8 mouse cellular contexts compared by ENCODE assay signal in the genomic region with DNA sequence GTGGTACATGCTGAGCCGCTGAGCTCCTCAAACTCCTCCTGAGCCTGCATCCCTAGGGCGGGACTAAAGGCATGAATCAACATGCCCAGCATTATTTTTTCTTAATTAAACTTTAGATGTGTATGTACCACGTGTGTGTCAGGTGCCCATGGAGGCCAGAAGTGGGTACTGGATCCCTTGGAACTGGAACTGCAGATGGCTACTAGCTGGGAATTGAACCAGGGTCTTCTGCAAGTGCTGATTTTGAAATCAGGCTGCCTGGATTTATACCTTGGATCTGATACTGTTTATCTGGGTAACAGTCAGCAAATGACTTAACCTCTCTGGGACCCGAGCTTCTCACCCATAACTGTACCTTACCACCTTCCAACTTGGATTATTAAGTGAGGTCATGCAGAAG. TPM values are rescaled to one million over a fixed set of nuclear protein-coding genes. Genes with fewer than 3 reads are reported as not detected.
DNase-seq lines count a peak whose midpoint lies in the region; ATAC-seq and TF ChIP-seq lines count a peak whose summit lies in the region.

No protein-coding gene starts in this region.

- H3K9me3 ChIP-seq in kidney, postnatal 0 days (replicated peaks; ENCODE audit: low read length) = no peaks in the 10 kb centered on the region
- H3K9me3 ChIP-seq in embryonic facial prominence, embryonic 14.5 days (ENCODE audit: control insufficient read depth, low read length) = no peaks in the 10 kb centered on the region
- no peaks in the 10 kb centered on the region for H3K9me3 ChIP-seq in limb, embryonic 12.5 days
- H3K9me3 ChIP-seq in neural tube, embryonic 14.5 days (ENCODE audit: control insufficient read depth, low read length) = no peaks in the 10 kb centered on the region

- peak overlapping the region; percentile 62 for H3K4me2 ChIP-seq in kidney, postnatal 0 days (ENCODE audit: low read length)
- H3K4me2 ChIP-seq in embryonic facial prominence, embryonic 14.5 days (ENCODE audit: low read depth, low read length) = peak overlapping the region; percentile 86
- H3K4me2 ChIP-seq in limb, embryonic 12.5 days = peak overlapping the region; percentile 62
- H3K4me2 ChIP-seq in neural tube, embryonic 14.5 days (ENCODE audit: low read depth, low read length) = peak overlapping the region; percentile 66

- peak overlapping the region; percentile 55; the same call in 1 of the 2 replicates for H3K4me3 ChIP-seq in kidney, postnatal 0 days (replicated peaks; ENCODE audit: low read depth, low read length)
- H3K4me3 ChIP-seq in embryonic facial prominence, embryonic 14.5 days (ENCODE audit: low read depth, low read length) = peak overlapping the region; percentile 68
- H3K4me3 ChIP-seq in limb, embryonic 12.5 days (replicated peaks) = peak overlapping the region; percentile 74
- H3K4me3 ChIP-seq in neural tube, embryonic 14.5 days (ENCODE audit: low read depth, low read length) = peak overlapping the region; percentile 86

- no peak for ATAC-seq in kidney, postnatal 0 days (replicated peaks; ENCODE audit: low FRiP score, low read depth)
- ATAC-seq in embryonic facial prominence, embryonic 14.5 days (ENCODE audit: low read depth) = no peak
- no peak for ATAC-seq in limb, embryonic 12.5 days (ENCODE audit: insufficient number of reproducible peaks, insufficient read depth, low FRiP score, low TSS enrichment, low read depth)
- no peak for ATAC-seq in neural tube, embryonic 14.5 days (ENCODE audit: low read depth)

- H3K27me3 ChIP-seq in kidney, postnatal 0 days (ENCODE audit: insufficient read depth, low read length) = no peaks in the 10 kb centered on the region
- no peaks in the 10 kb centered on the region for H3K27me3 ChIP-seq in embryonic facial prominence, embryonic 14.5 days (replicated peaks; ENCODE audit: control insufficient read depth, insufficient read depth, low read length)
- H3K27me3 ChIP-seq in limb, embryonic 12.5 days = no peaks in the 10 kb centered on the region
- H3K27me3 ChIP-seq in neural tube, embryonic 14.5 days (ENCODE audit: control insufficient read depth, insufficient read depth, low read length) = no peaks in the 10 kb centered on the region

- 42% methylated on average over 4 of the region's 4 CpGs for WGBS in kidney, postnatal 0 days
- WGBS in embryonic facial prominence, embryonic 14.5 days = 58% methylated on average over 4 of the region's 4 CpGs
- WGBS in limb, embryonic 12.5 days = 58% methylated on average over 4 of the region's 4 CpGs
- 66% methylated on average over 4 of the region's 4 CpGs for WGBS in neural tube, embryonic 14.5 days

- peak overlapping the region; percentile 56; the same call in 1 of the 2 replicates for H3K9ac ChIP-seq in kidney, postnatal 0 days (ENCODE audit: low read depth, low read length)
- H3K9ac ChIP-seq in embryonic facial prominence, embryonic 14.5 days (ENCODE audit: low read depth, low read length) = peak overlapping the region; percentile 94
- peak overlapping the region; percentile 73 for H3K9ac ChIP-seq in limb, embryonic 12.5 days (replicated peaks)
- H3K9ac ChIP-seq in neural tube, embryonic 14.5 days (replicated peaks; ENCODE audit: low read depth, low read length) = peak overlapping the region; percentile 90

- DNase-seq in kidney, postnatal 0 days (ENCODE audit: low spot score) = no peak
- DNase-seq in kidney, adult 9 months = no peak
- peak; percentile 31 for DNase-seq in embryonic facial prominence, embryonic 14.5 days (ENCODE audit: low spot score)
- DNase-seq in right cerebral cortex, postnatal 4 days = no peak
- DNase-seq in adrenal gland, postnatal 36 days = no peak
- no peak for DNase-seq in right cerebral cortex, postnatal 10 days (ENCODE audit: low spot score in 2 of 2)

- H3K36me3 ChIP-seq in kidney, postnatal 0 days (ENCODE audit: insufficient read depth, low read length) = peaks cover 18% of the 10 kb centered on the region
- peaks cover 29% of the 10 kb centered on the region for H3K36me3 ChIP-seq in embryonic facial prominence, embryonic 14.5 days (ENCODE audit: control insufficient read depth, insufficient read depth, low read length)
- H3K36me3 ChIP-seq in limb, embryonic 12.5 days = peaks cover 30% of the 10 kb centered on the region
- H3K36me3 ChIP-seq in neural tube, embryonic 14.5 days (ENCODE audit: control insufficient read depth, insufficient read depth, low read length) = peaks cover 21% of the 10 kb centered on the region

- H3K27ac ChIP-seq in kidney, postnatal 0 days = no peak overlapping the region; the same call in 1 of the 2 replicates
- H3K27ac ChIP-seq in embryonic facial prominence, embryonic 14.5 days (replicated peaks; ENCODE audit: low read depth, low read length) = peak overlapping the region; percentile 96; the same call in 1 of the 2 replicates
- peak overlapping the region; percentile 98; the same call in 1 of the 2 replicates for H3K27ac ChIP-seq in limb, embryonic 12.5 days
- H3K27ac ChIP-seq in neural tube, embryonic 14.5 days (ENCODE audit: low read depth, low read length) = 0 out of 2 replicates have a peak overlapping the region, but pooled peaks have one; percentile 92

- peaks cover 12% of the 10 kb centered on the region; the same call in 1 of the 2 replicates for H3K4me1 ChIP-seq in kidney, postnatal 0 days (replicated peaks; ENCODE audit: insufficient read depth, low read length)
- peaks cover 18% of the 10 kb centered on the region for H3K4me1 ChIP-seq in embryonic facial prominence, embryonic 14.5 days (ENCODE audit: control insufficient read depth, insufficient read depth, low read length)
- peaks cover 22% of the 10 kb centered on the region for H3K4me1 ChIP-seq in limb, embryonic 12.5 days (replicated peaks)
- peaks cover 27% of the 10 kb centered on the region for H3K4me1 ChIP-seq in neural tube, embryonic 14.5 days (ENCODE audit: control insufficient read depth, insufficient read depth, low read length)

- TF ChIP-seq CTCF in kidney, postnatal 0 days (IDR thresholded peaks at IDR 0.05; ENCODE audit: low read depth) = no peak

RNA-seq across cellular contexts. Expression of gene Slc3a2, which starts 1.1 kb away (rescaled TPM):
- 151 and 158 TPM in 2 replicates for polyA plus RNA-seq in kidney, postnatal 0 days (2015; fragmentation: Nextera tagmentation; extraction: Ambion mirVana)
- polyA plus RNA-seq in embryonic facial prominence, embryonic 14.5 days (2014; fragmentation: Nextera tagmentation; extraction: Ambion mirVana) = 100 and 107 TPM in 2 replicates
- 114 and 115 TPM in 2 replicates for polyA plus RNA-seq in limb, embryonic 12.5 days (2016; fragmentation: Nextera tagmentation; extraction: Ambion mirVana)
- polyA plus RNA-seq in neural tube, embryonic 14.5 days (2014; fragmentation: Nextera tagmentation; extraction: Ambion mirVana) = 145 and 163 TPM in 2 replicates
- 100 to 1,000 TPM; 354 to 445 TPM for total RNA-seq in adrenal gland, postnatal 36 days (2021)

RNA-seq across cellular contexts. Expression of gene Wdr74, which starts 13.6 kb away (rescaled TPM):
- 71.3 and 77.7 TPM in 2 replicates for polyA plus RNA-seq in kidney, postnatal 0 days (2015; fragmentation: Nextera tagmentation; extraction: Ambion mirVana)
- polyA plus RNA-seq in embryonic facial prominence, embryonic 14.5 days (2014; fragmentation: Nextera tagmentation; extraction: Ambion mirVana) = 76.6 and 80.1 TPM in 2 replicates
- 92.4 and 96.6 TPM in 2 replicates for polyA plus RNA-seq in limb, embryonic 12.5 days (2016; fragmentation: Nextera tagmentation; extraction: Ambion mirVana)
- polyA plus RNA-seq in neural tube, embryonic 14.5 days (2014; fragmentation: Nextera tagmentation; extraction: Ambion mirVana) = 88.5 and 91.5 TPM in 2 replicates
- total RNA-seq in adrenal gland, postnatal 36 days (2021) = 10 to 100 TPM; 52.3 to 71.2 TPM

RNA-seq across cellular contexts. Expression of gene 1700092M07Rik, which starts 18.5 kb away (rescaled TPM):
- 0.75 and 1.1 TPM in 2 replicates for polyA plus RNA-seq in kidney, postnatal 0 days (2015; fragmentation: Nextera tagmentation; extraction: Ambion mirVana)
- polyA plus RNA-seq in embryonic facial prominence, embryonic 14.5 days (2014; fragmentation: Nextera tagmentation; extraction: Ambion mirVana) = 0.85 and 1.9 TPM in 2 replicates
- 2.7 and 3.5 TPM in 2 replicates for polyA plus RNA-seq in limb, embryonic 12.5 days (2016; fragmentation: Nextera tagmentation; extraction: Ambion mirVana)
- 1.8 and 2.6 TPM in 2 replicates for polyA plus RNA-seq in neural tube, embryonic 14.5 days (2014; fragmentation: Nextera tagmentation; extraction: Ambion mirVana)
- total RNA-seq in adrenal gland, postnatal 36 days (2021) = 1 to 10 TPM in 1 of 2 experiments, under 1 TPM in 1; 0.82 to 1.0 TPM

RNA-seq across cellular contexts. Expression of gene Stx5a, which starts 19.2 kb away (rescaled TPM):
- polyA plus RNA-seq in kidney, postnatal 0 days (2015; fragmentation: Nextera tagmentation; extraction: Ambion mirVana) = 105 and 115 TPM in 2 replicates
- polyA plus RNA-seq in embryonic facial prominence, embryonic 14.5 days (2014; fragmentation: Nextera tagmentation; extraction: Ambion mirVana) = 140 and 142 TPM in 2 replicates
- polyA plus RNA-seq in limb, embryonic 12.5 days (2016; fragmentation: Nextera tagmentation; extraction: Ambion mirVana) = 168 and 169 TPM in 2 replicates
- 115 and 120 TPM in 2 replicates for polyA plus RNA-seq in neural tube, embryonic 14.5 days (2014; fragmentation: Nextera tagmentation; extraction: Ambion mirVana)
- 10 to 100 TPM; 83.6 to 92.9 TPM for total RNA-seq in adrenal gland, postnatal 36 days (2021)

RNA-seq across cellular contexts. Expression of gene Nxf1, which starts 34.9 kb away (rescaled TPM):
- 114 and 123 TPM in 2 replicates for polyA plus RNA-seq in kidney, postnatal 0 days (2015; fragmentation: Nextera tagmentation; extraction: Ambion mirVana)
- 152 and 171 TPM in 2 replicates for polyA plus RNA-seq in embryonic facial prominence, embryonic 14.5 days (2014; fragmentation: Nextera tagmentation; extraction: Ambion mirVana)
- polyA plus RNA-seq in limb, embryonic 12.5 days (2016; fragmentation: Nextera tagmentation; extraction: Ambion mirVana) = 219 and 237 TPM in 2 replicates
- 120 and 140 TPM in 2 replicates for polyA plus RNA-seq in neural tube, embryonic 14.5 days (2014; fragmentation: Nextera tagmentation; extraction: Ambion mirVana)
- 100 to 1,000 TPM in 1 of 2 experiments, 10 to 100 TPM in 1; 94.7 to 144 TPM for total RNA-seq in adrenal gland, postnatal 36 days (2021)
